Mouse (Mus musculus): Measurements from ENCODE around the gene Apoo. TPM values are rescaled to one million over a fixed set of nuclear protein-coding genes. Genes with fewer than 3 reads are reported as not detected.
"Not testable (repeated sequence)": the region's sequence is repeated elsewhere in the genome, so short reads cannot be mapped to it uniquely, and the experiment has no call there.

Apoo gene
- polyA plus RNA-seq, 1 experiment from 2014 or later, result 102 TPM

GRCm38 (mm10) chrX:94378734-94379133 lies 11.8 kb downstream of the Apoo start:
- no peaks in the 10 kb centered on the region for H3K4me1 ChIP-seq (replicated peaks; ENCODE audit: control insufficient read depth, insufficient read depth, low read length)
- H3K9me3 ChIP-seq (ENCODE audit: control insufficient read depth), result no peaks in the 10 kb centered on the region
- H3K9ac ChIP-seq (ENCODE audit: low read depth, low read length), result no peak overlapping the region
- ATAC-seq, result no peak
- H3K27me3 ChIP-seq (replicated peaks; ENCODE audit: control insufficient read depth, insufficient read depth, low read length), result no peaks in the 10 kb centered on the region
- TF ChIP-seq CTCF (IDR thresholded peaks at IDR 0.05; ENCODE audit: low read depth), result no peak
- H3K4me2 ChIP-seq (replicated peaks; ENCODE audit: low read depth), result no peak overlapping the region
- no peaks in the 10 kb centered on the region for H3K36me3 ChIP-seq (ENCODE audit: control insufficient read depth, insufficient read depth)
- 78% methylated on average over 5 of the region's 5 CpGs for WGBS
- H3K27ac ChIP-seq (ENCODE audit: low read depth, low read length), result no peak overlapping the region
- H3K4me3 ChIP-seq (ENCODE audit: low read depth, low read length), result no peak overlapping the region

- 31% methylated on average over 3 of the region's 3 CpGs for WGBS
Observed at GRCm38 (mm10) chrX:94408975-94409374, 42.1 kb downstream of the Apoo start.

GRCm38 (mm10) chrX:94420210-94420609 lies 53.3 kb downstream of the Apoo start:
- whole genome bisulfite sequencing, result 83% methylated on average over 2 of the region's 2 CpGs
- Histone ChIP-seq H3K9ac (ENCODE audit: low read depth, low read length) (no peak overlapping the region), H3K9me3 (ENCODE audit: control insufficient read depth) (no peaks in the 10 kb centered on the region), H3K4me3 (ENCODE audit: low read depth, low read length) (no peak overlapping the region), H3K4me1 (replicated peaks; ENCODE audit: control insufficient read depth, insufficient read depth, low read length) (no peaks in the 10 kb centered on the region), H3K4me2 (replicated peaks; ENCODE audit: low read depth) (no peak overlapping the region), H3K36me3 (ENCODE audit: control insufficient read depth, insufficient read depth) (no peaks in the 10 kb centered on the region), H3K27me3 (replicated peaks; ENCODE audit: control insufficient read depth, insufficient read depth, low read length) (no peaks in the 10 kb centered on the region), H3K27ac (ENCODE audit: low read depth, low read length) (no peak overlapping the region)
- ATAC-seq, result no peak
- TF ChIP-seq CTCF (IDR thresholded peaks at IDR 0.05; ENCODE audit: low read depth), result peak; percentile 51

More at GRCm38 (mm10) chrX:94408975-94409374, 42.1 kb downstream of the Apoo start:
- H3K27ac ChIP-seq (ENCODE audit: low read depth, low read length), result no peak overlapping the region; the same call in 1 of the 2 replicates
- no peak overlapping the region for H3K4me2 ChIP-seq (replicated peaks; ENCODE audit: low read depth)
- no peak overlapping the region for H3K9ac ChIP-seq (ENCODE audit: low read depth, low read length)
- H3K4me3 ChIP-seq (ENCODE audit: low read depth, low read length), result no peak overlapping the region
- H3K4me1 ChIP-seq (replicated peaks; ENCODE audit: control insufficient read depth, insufficient read depth, low read length), result no peaks in the 10 kb centered on the region
- H3K36me3 ChIP-seq (ENCODE audit: control insufficient read depth, insufficient read depth), result no peaks in the 10 kb centered on the region
- no peaks in the 10 kb centered on the region for H3K9me3 ChIP-seq (ENCODE audit: control insufficient read depth)
- ATAC-seq, result peak; percentile 51; the same call in 1 of the 2 replicates
- no peak for TF ChIP-seq CTCF (IDR thresholded peaks at IDR 0.05; ENCODE audit: low read depth)
- no peaks in the 10 kb centered on the region for H3K27me3 ChIP-seq (replicated peaks; ENCODE audit: control insufficient read depth, insufficient read depth, low read length)

- peak overlapping the region; percentile 14 for H3K4me2 ChIP-seq (replicated peaks; ENCODE audit: low read depth)
- no peaks in the 10 kb centered on the region for H3K4me1 ChIP-seq (replicated peaks; ENCODE audit: control insufficient read depth, insufficient read depth, low read length)
- no peak overlapping the region for H3K9ac ChIP-seq (ENCODE audit: low read depth, low read length)
- peak; percentile 89 for ATAC-seq
- H3K36me3 ChIP-seq (ENCODE audit: control insufficient read depth, insufficient read depth), result no peaks in the 10 kb centered on the region
- H3K9me3 ChIP-seq (ENCODE audit: control insufficient read depth), result no peaks in the 10 kb centered on the region
- no peaks in the 10 kb centered on the region for H3K27me3 ChIP-seq (replicated peaks; ENCODE audit: control insufficient read depth, insufficient read depth, low read length)
- peak; percentile 75 for TF ChIP-seq CTCF (IDR thresholded peaks at IDR 0.05; ENCODE audit: low read depth)
- H3K4me3 ChIP-seq (ENCODE audit: low read depth, low read length), result 0 out of 2 replicates have a peak overlapping the region, but pooled peaks have one; percentile 4
- 34% methylated on average over 9 of the region's 9 CpGs for WGBS
- no peak overlapping the region for H3K27ac ChIP-seq (ENCODE audit: low read depth, low read length)
Observed at GRCm38 (mm10) chrX:94431548-94432375, 64.8 kb downstream of the Apoo start.

GRCm38 (mm10) chrX:94445427-94445826 lies 78.5 kb downstream of the Apoo start:
- H3K27ac ChIP-seq (ENCODE audit: low read depth, low read length); H3K4me3 ChIP-seq (ENCODE audit: low read depth, low read length); H3K36me3 ChIP-seq (ENCODE audit: control insufficient read depth, insufficient read depth); H3K4me1 ChIP-seq (replicated peaks; ENCODE audit: control insufficient read depth, insufficient read depth, low read length); H3K9me3 ChIP-seq (ENCODE audit: control insufficient read depth); H3K27me3 ChIP-seq (replicated peaks; ENCODE audit: control insufficient read depth, insufficient read depth, low read length); ATAC-seq; H3K9ac ChIP-seq (ENCODE audit: low read depth, low read length); H3K4me2 ChIP-seq (replicated peaks; ENCODE audit: low read depth): not testable (repeated sequence)
- no CpG with 5 or more reads among the region's 3 CpGs for WGBS

GRCm38 (mm10) chrX:94446021-94446420 lies 79.1 kb downstream of the Apoo start:
- WGBS, result 94% methylated on average over 2 of the region's 2 CpGs
- H3K9me3 ChIP-seq (ENCODE audit: control insufficient read depth); H3K4me1 ChIP-seq (replicated peaks; ENCODE audit: control insufficient read depth, insufficient read depth, low read length); H3K9ac ChIP-seq (ENCODE audit: low read depth, low read length); ATAC-seq; H3K36me3 ChIP-seq (ENCODE audit: control insufficient read depth, insufficient read depth); H3K4me2 ChIP-seq (replicated peaks; ENCODE audit: low read depth); H3K4me3 ChIP-seq (ENCODE audit: low read depth, low read length); H3K27me3 ChIP-seq (replicated peaks; ENCODE audit: control insufficient read depth, insufficient read depth, low read length); H3K27ac ChIP-seq (ENCODE audit: low read depth, low read length): not testable (repeated sequence)

- not testable (repeated sequence) for H3K9ac ChIP-seq (ENCODE audit: low read depth, low read length); H3K4me2 ChIP-seq (replicated peaks; ENCODE audit: low read depth); H3K27me3 ChIP-seq (replicated peaks; ENCODE audit: control insufficient read depth, insufficient read depth, low read length); H3K27ac ChIP-seq (ENCODE audit: low read depth, low read length); H3K4me1 ChIP-seq (replicated peaks; ENCODE audit: control insufficient read depth, insufficient read depth, low read length); H3K36me3 ChIP-seq (ENCODE audit: control insufficient read depth, insufficient read depth); H3K9me3 ChIP-seq (ENCODE audit: control insufficient read depth); H3K4me3 ChIP-seq (ENCODE audit: low read depth, low read length); ATAC-seq
- WGBS, result 43% methylated on average over 1 of the region's 7 CpGs
Observed at GRCm38 (mm10) chrX:94450047-94450881, 83.3 kb downstream of the Apoo start.
